Mouse (Mus musculus): ENCODE data around the gene Gga1. TPM values are rescaled to one million over a fixed set of nuclear protein-coding genes. Genes with fewer than 3 reads are reported as not detected.
"Not testable (repeated sequence)": the region's sequence is repeated elsewhere in the genome, so short reads cannot be mapped to it uniquely, and the experiment has no call there.

Gene Gga1
- polyA plus RNA-seq, 1 experiment from 2014 or later: 46.5 TPM

DNA sequence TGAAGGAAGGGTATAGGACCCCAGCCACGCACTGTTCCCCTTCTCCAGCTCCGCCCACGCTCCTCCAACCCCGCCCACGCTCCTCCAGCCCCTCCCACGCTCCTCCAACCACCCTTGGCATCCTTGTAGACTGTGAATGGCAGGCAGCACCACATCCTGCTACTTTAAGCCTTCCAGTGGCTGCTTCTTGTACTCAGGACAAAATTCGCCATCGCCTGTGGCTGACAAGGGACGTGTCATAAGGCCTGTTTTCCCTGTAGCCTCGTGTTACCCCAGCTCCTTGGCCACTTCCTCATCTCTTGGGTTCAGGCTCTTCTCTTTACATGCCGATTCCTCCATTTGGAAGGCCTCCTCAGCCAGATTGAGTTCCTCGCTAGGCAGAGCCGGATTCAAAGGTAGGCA lies 13.1 kb upstream of the Gga1 start:
- Histone ChIP-seq H3K9ac (no peak overlapping the region), H3K4me2 (replicated peaks) (no peak overlapping the region), H3K4me1 (peaks cover 18% of the 10 kb centered on the region), H3K36me3 (no peaks in the 10 kb centered on the region), H3K27me3 (no peaks in the 10 kb centered on the region), H3K4me3 (no peak overlapping the region), H3K9me3 (no peaks in the 10 kb centered on the region), H3K27ac (no peak overlapping the region; the same call in 1 of the 2 replicates)
- no peak for ATAC-seq (ENCODE audit: low FRiP score, low read depth)
- WGBS: 44% methylated on average over 13 of the region's 13 CpGs

DNA sequence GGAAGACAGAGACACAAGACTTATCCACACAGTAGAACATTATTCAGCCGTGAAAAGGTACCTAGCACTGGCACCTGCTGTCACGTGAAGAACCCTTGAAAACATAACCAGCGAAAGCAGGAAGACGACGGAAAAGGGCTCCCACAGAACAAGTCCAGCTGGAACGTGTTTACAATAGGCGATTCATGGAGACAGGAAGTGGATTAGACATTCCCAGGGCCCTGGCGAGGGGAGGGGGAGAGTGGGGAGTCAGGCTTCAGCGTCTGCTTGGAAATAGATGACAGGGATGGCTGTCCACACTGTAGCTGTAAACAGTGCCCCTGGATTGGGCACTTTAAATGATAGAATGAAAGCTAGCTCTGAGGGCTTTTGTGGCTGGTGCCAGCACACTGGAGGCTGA lies 8.6 kb upstream of the Gga1 start:
- no peak overlapping the region for H3K4me2 ChIP-seq (replicated peaks)

DNA sequence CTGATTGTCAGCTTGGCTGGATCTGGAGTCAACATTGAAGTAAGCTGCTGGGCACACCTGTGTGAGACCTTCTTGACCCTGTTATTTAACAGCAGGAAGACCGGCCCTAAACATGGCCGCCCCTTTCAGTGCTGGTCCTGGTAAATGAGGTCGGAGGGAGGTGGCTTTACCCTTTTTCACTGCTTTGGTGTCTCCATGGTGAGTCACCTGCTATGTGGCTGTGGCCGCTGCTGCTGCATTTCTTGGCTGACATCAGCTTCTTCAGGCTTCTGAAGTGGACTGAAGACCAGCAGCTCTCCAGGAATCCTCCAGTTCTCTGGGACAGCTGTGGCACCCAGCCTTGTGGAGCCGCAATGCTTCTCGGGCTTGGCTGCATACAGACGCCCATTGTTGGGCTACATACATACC lies 8.2 kb upstream of the Gga1 start:
- Histone ChIP-seq H3K27me3 (no peaks in the 10 kb centered on the region), H3K4me2 (replicated peaks) (no peak overlapping the region), H3K4me1 (peaks cover 13% of the 10 kb centered on the region), H3K9me3 (no peaks in the 10 kb centered on the region), H3K4me3 (no peak overlapping the region), H3K27ac (peak overlapping the region; percentile 67), H3K36me3 (no peaks in the 10 kb centered on the region), H3K9ac (no peak overlapping the region; the same call in 1 of the 2 replicates)
- 56% methylated on average over 7 of the region's 7 CpGs for WGBS
- peak; percentile 38; the same call in 1 of the 2 replicates for ATAC-seq (ENCODE audit: low FRiP score, low read depth)

More for the DNA sequence above, 8.6 kb upstream of the Gga1 start:
- ATAC-seq (ENCODE audit: low FRiP score, low read depth): peak; percentile 57; the same call in 1 of the 2 replicates
- WGBS: 13% methylated on average over 9 of the region's 9 CpGs
- no peaks in the 10 kb centered on the region for H3K27me3 ChIP-seq
- H3K4me1 ChIP-seq: peaks cover 16% of the 10 kb centered on the region
- no peaks in the 10 kb centered on the region for H3K9me3 ChIP-seq
- peak overlapping the region; percentile 67 for H3K27ac ChIP-seq
- H3K9ac ChIP-seq: no peak overlapping the region; the same call in 1 of the 2 replicates
- no peak overlapping the region for H3K4me3 ChIP-seq
- no peaks in the 10 kb centered on the region for H3K36me3 ChIP-seq

DNA sequence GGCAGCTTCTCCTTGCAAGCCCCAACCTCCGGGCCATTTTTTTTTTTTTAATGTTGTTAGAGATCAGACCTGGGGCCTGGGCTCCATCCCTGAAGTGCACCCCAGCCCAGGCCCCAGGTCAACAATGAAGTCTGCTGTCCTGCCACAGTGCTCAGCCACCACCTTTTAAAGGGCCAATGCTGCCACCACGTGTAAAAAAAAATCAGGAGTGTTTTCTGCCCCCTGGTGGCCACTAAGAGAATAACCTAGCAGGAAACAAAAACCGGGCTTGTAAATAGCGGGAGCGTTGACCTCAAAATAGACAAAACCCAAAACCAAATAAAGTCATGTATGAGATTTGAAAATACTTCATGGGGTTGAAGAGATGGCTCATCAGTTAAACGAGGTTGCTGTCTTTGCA lies 7.2 kb upstream of the Gga1 start:
- Histone ChIP-seq H3K4me2 (replicated peaks) (no peak overlapping the region), H3K27me3 (no peaks in the 10 kb centered on the region), H3K27ac (no peak overlapping the region), H3K4me3 (no peak overlapping the region), H3K36me3 (no peaks in the 10 kb centered on the region), H3K9me3 (no peaks in the 10 kb centered on the region), H3K9ac (no peak overlapping the region), H3K4me1 (peaks cover 13% of the 10 kb centered on the region)
- WGBS: 27% methylated on average over 6 of the region's 6 CpGs
- no peak for ATAC-seq (ENCODE audit: low FRiP score, low read depth)

DNA sequence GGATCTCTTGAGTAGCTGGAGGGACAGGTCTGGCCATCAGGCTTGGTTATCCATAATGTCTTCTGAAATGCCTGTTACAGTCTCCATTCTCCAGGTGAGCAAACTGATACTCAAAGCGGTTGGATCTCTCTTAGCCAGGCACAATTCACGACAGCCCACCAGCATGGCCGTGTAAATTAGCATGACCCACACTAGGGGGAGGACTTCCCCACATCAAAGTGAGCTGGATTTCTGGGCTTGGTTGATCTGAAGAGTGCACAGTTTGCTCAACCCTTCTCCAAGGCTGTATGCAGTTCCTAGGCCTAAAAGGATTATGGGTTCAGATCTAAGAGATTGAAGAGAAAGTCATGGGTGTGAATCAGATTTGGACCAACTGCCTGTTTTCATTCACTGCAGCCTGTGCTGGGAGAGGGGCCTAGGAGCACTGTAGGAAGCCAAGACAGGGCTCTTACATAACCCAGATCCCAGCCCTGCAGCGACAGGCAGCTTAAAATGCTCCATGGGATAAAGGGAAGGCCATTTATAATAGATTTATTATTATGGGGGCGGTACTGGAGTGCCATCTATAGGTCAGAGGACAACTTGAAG lies 4.9 kb upstream of the Gga1 start:
- Histone ChIP-seq H3K27ac (no peak overlapping the region), H3K4me3 (no peak overlapping the region), H3K9ac (no peak overlapping the region), H3K9me3 (no peaks in the 10 kb centered on the region), H3K4me1 (peaks cover 30% of the 10 kb centered on the region), H3K4me2 (replicated peaks) (no peak overlapping the region), H3K36me3 (no peaks in the 10 kb centered on the region), H3K27me3 (no peaks in the 10 kb centered on the region)
- 49% methylated on average over 5 of the region's 5 CpGs for WGBS
- no peak for ATAC-seq (ENCODE audit: low FRiP score, low read depth)

DNA sequence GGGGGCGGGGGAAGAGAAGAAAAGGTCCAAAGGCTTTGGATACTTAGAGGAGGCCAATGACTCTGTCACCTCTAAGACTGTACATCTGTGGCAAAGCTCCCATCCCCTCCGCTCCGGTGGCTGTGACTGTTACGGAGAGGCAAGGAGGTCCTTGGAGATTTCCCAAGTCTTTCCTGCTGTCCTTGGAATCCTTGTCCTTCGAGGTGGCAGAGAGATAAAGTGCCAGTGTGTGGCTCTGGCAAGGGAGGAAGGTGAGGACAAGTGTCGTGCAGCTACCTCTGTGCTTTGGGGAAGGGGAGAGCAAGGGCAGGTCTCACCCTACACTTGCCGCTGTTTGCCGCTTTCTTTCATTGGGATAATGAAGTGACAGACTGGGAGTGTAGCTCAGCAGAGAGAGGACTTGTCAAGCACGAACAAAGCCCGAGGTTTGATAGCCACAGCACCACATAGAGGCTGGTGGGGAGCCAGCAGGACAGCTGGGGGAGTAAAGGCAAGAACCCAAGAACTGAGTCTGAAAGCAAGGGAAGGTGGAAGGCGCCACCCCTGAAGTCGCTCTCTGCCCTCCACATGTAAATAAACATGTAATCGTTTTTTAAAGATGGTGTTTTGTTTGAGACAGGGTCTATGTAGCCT lies 3.1 kb upstream of the Gga1 start:
- Histone ChIP-seq H3K9ac (no peak overlapping the region), H3K4me2 (replicated peaks) (no peak overlapping the region), H3K4me3 (no peak overlapping the region), H3K27ac (no peak overlapping the region), H3K9me3 (no peaks in the 10 kb centered on the region), H3K4me1 (peaks cover 30% of the 10 kb centered on the region), H3K36me3 (no peaks in the 10 kb centered on the region), H3K27me3 (no peaks in the 10 kb centered on the region)
- WGBS: 53% methylated on average over 13 of the region's 13 CpGs
- no peak for ATAC-seq (ENCODE audit: low FRiP score, low read depth)

DNA sequence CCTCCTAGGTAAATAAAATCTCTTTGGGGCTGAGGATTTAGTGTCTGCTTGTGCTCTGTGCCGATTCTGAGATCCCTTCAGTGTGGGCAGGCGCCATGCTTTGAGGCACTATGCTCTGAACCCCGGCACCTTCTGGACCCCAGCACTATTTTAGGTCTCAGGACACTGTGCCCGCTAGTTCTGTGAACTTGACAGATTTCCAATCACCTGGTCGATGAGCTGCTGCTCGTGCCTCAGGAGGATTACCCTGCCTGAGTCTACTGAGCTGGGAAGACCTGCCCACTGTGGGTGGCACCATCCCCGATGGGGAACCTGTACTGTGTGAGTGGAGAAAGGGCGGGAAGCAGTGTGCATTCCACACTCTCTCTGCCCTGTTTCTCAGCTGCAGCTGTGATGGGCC lies 2.0 kb upstream of the Gga1 start:
- WGBS: 78% methylated on average over 8 of the region's 8 CpGs
- no peak for ATAC-seq (ENCODE audit: low FRiP score, low read depth)
- H3K27me3 ChIP-seq: no peaks in the 10 kb centered on the region
- no peak overlapping the region for H3K4me3 ChIP-seq
- no peaks in the 10 kb centered on the region; the same call in 1 of the 2 replicates for H3K36me3 ChIP-seq
- H3K4me2 ChIP-seq (replicated peaks): no peak overlapping the region
- H3K27ac ChIP-seq: no peak overlapping the region
- H3K9me3 ChIP-seq: no peaks in the 10 kb centered on the region
- no peak overlapping the region; the same call in 1 of the 2 replicates for H3K9ac ChIP-seq
- H3K4me1 ChIP-seq: peaks cover 38% of the 10 kb centered on the region

DNA sequence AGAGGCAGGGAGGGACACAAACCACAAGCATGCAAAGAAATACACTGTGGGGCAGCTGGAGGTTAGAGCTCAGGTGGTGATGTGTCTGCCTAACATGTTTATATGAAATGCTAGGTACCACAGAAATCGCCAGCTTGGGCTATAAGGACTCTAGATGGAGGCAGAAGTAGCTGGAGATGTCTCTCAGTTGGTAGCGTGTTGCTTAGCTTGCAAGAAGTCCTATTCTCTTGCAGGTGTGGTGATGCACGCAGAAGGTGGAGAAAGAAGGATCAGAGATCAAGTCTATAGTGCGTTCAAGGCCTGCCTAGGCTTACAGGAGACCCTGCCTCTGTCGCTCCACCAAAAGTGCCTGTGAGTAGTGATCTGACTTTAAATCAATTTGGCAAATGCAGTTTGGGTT lies 1.5 kb upstream of the Gga1 start:
- H3K36me3 ChIP-seq: peaks cover 5% of the 10 kb centered on the region; the same call in 1 of the 2 replicates
- no peaks in the 10 kb centered on the region for H3K9me3 ChIP-seq
- H3K27ac ChIP-seq: peak overlapping the region; percentile 98
- H3K27me3 ChIP-seq: no peaks in the 10 kb centered on the region
- peak overlapping the region; percentile 91 for H3K4me2 ChIP-seq (replicated peaks)
- H3K9ac ChIP-seq: no peak overlapping the region
- ATAC-seq (ENCODE audit: low FRiP score, low read depth): no peak
- peaks cover 38% of the 10 kb centered on the region for H3K4me1 ChIP-seq
- peak overlapping the region; percentile 70; the same call in 1 of the 2 replicates for H3K4me3 ChIP-seq
- WGBS: 83% methylated on average over 5 of the region's 5 CpGs

DNA sequence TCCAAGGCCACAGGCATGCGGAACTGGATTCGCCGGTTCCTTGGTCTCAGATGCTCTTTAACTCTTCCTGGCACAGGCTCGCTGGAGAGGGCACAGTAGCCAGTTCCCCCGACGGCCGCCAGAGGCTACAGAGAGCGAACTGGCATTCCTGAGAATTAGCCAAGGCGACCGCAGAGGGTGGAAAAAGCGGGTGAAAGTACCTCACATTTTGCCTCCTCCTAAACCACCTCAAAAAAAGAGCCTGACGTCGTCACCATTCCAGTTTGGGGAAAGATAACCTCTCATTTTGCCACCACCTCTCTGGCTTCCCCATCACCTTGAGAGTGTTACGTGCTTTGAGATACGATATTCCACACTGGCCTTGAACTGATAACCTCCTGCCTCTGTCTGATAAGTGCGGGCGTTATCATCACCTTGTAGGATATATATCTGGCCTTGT lies 713 bp upstream of the Gga1 start:
- Histone ChIP-seq H3K4me1 (peaks cover 38% of the 10 kb centered on the region), H3K9ac (peak overlapping the region; percentile 89), H3K4me2 (replicated peaks) (peak overlapping the region; percentile 91), H3K9me3 (no peaks in the 10 kb centered on the region), H3K27me3 (no peaks in the 10 kb centered on the region), H3K4me3 (peak overlapping the region; percentile 70), H3K27ac (peak overlapping the region; percentile 98), H3K36me3 (peaks cover 13% of the 10 kb centered on the region; the same call in 1 of the 2 replicates)
- 4% methylated on average over 17 of the region's 17 CpGs for WGBS
- ATAC-seq (ENCODE audit: low FRiP score, low read depth): peak; percentile 16; the same call in 1 of the 2 replicates

DNA sequence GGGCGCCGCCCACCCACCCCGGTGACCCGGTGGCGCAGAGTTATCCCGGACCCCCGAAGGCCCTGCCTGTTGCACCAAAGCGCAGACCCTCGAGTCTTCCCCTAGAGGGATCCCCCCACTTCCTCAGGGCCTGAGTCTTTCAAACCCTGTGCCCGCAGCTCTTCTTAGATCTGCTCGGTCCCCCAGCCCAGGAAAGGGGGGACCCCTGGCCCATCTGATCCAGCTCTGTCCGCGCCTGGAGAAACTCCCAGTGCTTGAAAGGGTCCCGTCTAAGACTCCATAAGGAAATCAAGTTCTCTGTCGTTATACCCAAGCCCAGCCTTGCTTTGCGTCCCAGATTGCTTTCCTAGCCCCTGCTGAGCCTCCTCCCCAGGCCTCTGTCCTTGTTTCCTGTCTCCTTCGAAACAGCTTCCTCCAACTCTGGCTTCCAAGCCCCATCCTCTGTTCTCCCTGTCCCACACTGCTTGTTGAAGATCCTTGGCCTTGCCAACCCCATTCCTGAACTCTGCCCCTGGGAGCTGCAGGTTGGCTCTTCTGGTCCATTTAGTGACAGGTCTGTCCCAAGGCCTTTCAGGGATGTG lies 910 bp downstream of the Gga1 start:
- WGBS: under 1% methylated on average over 15 of the region's 17 CpGs

DNA sequence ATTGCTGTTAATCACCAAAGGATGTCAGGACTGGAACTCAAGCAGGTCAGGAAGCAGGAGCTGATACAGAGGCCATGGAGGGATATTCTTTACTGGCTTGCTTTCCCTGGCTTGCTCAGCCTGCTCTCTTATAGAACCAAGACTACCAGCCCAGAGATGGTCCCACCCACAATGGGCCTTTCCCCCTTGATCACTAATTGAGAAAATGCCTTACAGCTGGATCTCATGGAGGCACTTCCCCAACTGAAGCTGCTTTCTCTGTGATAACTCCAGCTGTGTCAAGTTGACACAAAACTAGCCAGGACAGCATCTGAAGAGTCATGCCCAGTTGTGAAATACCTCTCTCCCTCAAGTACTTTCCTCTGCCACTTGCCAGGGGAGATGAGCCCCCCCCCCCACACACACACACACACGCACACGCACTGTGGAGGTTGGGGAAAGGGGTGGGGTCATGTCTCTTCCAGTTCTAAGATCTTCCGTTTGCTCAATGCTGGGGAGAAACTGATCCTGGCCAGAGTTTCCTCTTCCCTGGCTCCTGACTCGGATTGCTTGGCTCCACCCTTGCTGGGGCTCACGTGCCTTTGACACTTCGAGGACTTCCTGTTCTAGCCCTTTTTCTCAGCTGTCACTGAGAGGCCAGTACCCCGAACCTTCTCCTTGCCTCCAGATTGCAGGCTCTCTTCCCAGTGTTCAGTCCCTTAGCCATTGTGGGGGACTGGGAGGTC lies 2.0 kb downstream of the Gga1 start:
- Histone ChIP-seq H3K4me1 (peaks cover 36% of the 10 kb centered on the region), H3K36me3 (peaks cover 39% of the 10 kb centered on the region), H3K9ac (0 out of 2 replicates have a peak overlapping the region, but pooled peaks have one; percentile 32), H3K4me3 (peak overlapping the region; percentile 70; the same call in 1 of the 2 replicates), H3K4me2 (replicated peaks) (peak overlapping the region; percentile 91), H3K27ac (peak overlapping the region; percentile 16; the same call in 1 of the 2 replicates)
- 42% methylated on average over 7 of the region's 7 CpGs for WGBS
- not testable (repeated sequence) for ATAC-seq (ENCODE audit: low FRiP score, low read depth); H3K9me3 ChIP-seq; H3K27me3 ChIP-seq

More for the DNA sequence above, 910 bp downstream of the Gga1 start:
- Histone ChIP-seq H3K9ac (peak overlapping the region; percentile 89), H3K4me2 (replicated peaks) (peak overlapping the region; percentile 91), H3K4me3 (peak overlapping the region; percentile 70), H3K27ac (peak overlapping the region; percentile 98), H3K36me3 (peaks cover 29% of the 10 kb centered on the region), H3K27me3 (no peaks in the 10 kb centered on the region), H3K9me3 (no peaks in the 10 kb centered on the region), H3K4me1 (peaks cover 38% of the 10 kb centered on the region)
- no peak for ATAC-seq (ENCODE audit: low FRiP score, low read depth)

DNA sequence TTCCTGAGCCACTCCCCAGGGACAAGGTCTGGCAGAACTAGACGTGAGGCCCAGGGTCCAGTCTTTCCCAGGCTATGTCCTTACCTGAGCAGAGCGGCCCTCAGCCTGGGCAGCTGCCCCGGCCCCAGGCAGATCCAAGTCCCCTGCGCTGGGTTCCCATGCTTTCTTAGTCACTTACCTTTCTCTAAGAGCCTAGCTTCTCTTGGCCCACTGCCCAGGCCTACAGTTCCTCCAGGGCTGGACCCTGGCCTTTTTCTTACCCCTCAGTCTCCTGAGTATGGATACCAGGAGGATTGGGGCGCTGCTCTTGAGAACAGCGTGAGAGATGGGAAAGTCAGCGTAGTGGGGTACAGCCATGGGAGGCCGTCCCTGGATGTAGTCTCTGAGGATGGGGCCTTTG lies 3.4 kb downstream of the Gga1 start:
- peaks cover 52% of the 10 kb centered on the region for H3K36me3 ChIP-seq
- no peaks in the 10 kb centered on the region for H3K9me3 ChIP-seq
- no peak overlapping the region for H3K27ac ChIP-seq
- H3K4me3 ChIP-seq: no peak overlapping the region
- 90% methylated on average over 8 of the region's 8 CpGs for WGBS
- no peaks in the 10 kb centered on the region for H3K27me3 ChIP-seq
- peaks cover 30% of the 10 kb centered on the region for H3K4me1 ChIP-seq
- no peak for ATAC-seq (ENCODE audit: low FRiP score, low read depth)
- H3K9ac ChIP-seq: peak overlapping the region; percentile 43
- no peak overlapping the region for H3K4me2 ChIP-seq (replicated peaks)

Measured in limb, embryonic 13.5 days (tissue).